Mouse (Mus musculus) kidney, adult 9 months (tissue): Measurements from ENCODE around the gene Sh3tc1.

Experiments
- DNase-seq: peaks from one replicate; pipeline ENCODE4 v3.0.0; 2022

The Sh3tc1 gene

GRCm38 (mm10) chr5:35676964-35677363, 62.8 kb downstream of the Sh3tc1 start:
- no peak for DNase-seq

GRCm38 (mm10) chr5:35674081-35674555, 65.7 kb downstream of the Sh3tc1 start:
- peak; percentile 97 for DNase-seq

DNA sequence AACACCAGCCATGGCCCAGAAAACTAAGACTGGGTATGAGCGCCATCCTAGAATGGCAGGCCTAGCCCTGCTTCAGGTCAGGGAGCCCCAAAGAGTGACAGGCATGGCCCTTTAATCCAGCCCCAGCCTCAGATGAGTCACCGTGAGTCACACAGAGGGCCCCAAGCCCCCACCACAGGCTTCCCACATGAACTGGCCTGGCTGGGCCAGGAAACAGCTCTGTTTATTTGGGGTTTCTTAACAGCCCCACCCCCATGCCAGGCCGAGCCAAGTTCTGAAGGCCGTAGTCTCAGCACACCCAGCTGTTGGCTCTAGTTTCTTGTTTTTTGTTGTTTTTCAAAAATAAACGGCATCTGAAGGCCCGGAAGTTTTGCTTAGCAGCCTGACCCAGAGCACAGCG, 66.7 kb downstream of the Sh3tc1 start:
- peak; percentile 86 for DNase-seq

DNA sequence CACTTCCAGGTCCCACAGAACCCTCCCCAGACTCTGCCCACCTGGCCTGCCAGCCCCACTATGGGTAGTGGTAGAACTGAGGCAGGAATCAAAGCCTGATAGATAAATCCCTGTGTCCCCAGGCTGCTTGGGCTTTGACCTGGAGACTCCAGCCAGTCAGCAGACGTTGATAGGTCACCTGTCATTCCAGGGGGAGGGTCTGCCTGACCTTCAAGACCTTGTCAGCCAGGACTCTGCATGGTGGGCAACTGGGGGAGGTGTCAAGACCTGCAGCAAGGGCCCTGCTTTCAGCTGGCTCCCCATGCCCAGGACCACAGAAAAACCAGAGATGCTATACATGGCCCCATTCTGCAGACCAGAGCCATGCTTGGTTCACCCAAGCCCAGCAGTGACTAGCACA, 67.2 kb downstream of the Sh3tc1 start:
- no peak for DNase-seq

GRCm38 (mm10) chr5:35671474-35671891, 68.3 kb downstream of the Sh3tc1 start:
- peak; percentile 69 for DNase-seq

GRCm38 (mm10) chr5:35670412-35670801, 69.4 kb downstream of the Sh3tc1 start:
- DNase-seq = no peak

- no peak for DNase-seq
These were observed 69.9 kb downstream of the Sh3tc1 start for GRCm38 (mm10) chr5:35669747-35670411.

DNA sequence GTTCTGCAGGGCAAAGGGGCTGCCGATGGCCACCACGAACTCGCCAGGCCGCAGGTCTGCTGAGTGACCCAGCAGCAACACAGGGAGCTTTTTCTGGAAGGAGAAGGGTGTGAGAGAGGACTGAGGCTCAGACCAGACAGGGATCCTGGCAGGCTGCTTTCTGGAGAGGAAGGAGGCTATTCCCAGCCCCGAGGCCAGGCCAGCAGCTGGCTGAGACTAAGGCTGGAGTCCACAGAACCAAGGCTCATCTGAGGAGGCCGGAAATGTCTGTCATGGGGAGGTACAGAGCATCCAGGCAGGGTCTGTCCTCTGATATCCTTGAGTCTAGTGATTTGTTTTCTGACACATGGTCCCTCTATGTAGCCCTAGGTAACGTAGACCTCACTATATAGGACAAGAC, 73.6 kb downstream of the Sh3tc1 start:
- no peak for DNase-seq

DNA sequence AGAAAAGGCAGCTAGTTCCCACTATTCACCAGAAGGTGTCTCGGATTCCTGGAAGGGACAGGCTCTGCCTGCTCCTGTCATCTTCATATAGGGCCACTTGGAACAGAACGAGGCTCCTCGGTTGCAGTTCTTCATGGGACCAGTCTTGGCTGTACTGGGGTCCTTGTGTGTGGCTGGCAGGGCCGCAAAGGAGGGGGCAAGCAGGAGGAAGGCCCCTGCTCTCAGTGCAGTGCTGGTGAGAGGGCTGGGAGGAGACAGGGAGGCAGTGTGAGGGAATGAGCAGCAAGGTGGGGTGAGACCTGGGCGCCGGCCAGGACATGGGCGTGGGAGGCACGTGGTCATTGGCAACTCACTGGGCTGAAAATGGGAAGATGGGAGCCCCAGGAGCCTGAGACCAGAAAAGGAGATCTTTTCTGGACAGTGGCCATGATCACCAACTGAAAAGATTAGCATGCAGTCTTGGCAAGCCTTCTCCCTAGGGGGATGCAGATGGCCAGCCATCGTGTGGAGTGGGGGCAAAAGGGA, 77.7 kb downstream of the Sh3tc1 start:
- no peak for DNase-seq

DNA sequence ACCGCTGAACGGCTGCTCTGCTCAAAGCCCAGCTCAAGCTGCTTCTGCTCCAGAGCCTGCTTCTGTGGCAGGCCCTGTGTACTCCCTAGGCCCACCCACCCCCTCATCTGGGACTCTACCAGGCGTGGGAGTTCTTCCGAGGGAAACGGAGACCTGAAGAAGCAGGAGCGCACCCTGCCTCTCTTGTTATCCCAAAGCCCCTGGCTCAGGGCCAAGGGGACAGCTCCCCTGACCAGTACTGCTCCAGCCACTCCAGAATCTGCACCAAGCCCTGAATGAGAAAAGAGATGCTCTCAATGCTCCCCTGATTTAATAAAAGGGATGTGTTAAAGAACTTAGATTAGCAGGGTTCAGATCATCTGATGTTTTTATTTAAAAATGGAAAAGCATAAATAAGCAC, 78.6 kb downstream of the Sh3tc1 start:
- no peak for DNase-seq

DNA sequence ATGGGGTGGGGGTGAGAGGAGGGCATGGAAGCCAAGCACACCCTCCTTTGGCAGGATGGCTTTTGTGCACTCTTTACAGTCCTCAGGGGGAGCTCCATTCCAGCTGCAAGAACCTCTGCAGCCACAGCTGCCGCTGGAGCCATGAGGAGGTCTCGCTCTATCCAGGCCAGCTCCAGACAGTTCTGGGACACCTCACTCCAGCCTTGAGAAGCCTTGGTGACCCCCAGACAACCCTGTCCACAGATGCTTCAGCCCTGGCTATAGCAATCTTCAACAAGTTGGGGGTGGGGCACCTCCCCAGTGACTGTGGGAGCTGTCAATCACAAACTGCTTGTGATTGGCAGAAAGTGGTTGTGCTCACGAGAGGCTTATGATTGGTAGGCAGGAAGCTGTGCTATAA, 80.3 kb downstream of the Sh3tc1 start:
- no peak for DNase-seq

DNA sequence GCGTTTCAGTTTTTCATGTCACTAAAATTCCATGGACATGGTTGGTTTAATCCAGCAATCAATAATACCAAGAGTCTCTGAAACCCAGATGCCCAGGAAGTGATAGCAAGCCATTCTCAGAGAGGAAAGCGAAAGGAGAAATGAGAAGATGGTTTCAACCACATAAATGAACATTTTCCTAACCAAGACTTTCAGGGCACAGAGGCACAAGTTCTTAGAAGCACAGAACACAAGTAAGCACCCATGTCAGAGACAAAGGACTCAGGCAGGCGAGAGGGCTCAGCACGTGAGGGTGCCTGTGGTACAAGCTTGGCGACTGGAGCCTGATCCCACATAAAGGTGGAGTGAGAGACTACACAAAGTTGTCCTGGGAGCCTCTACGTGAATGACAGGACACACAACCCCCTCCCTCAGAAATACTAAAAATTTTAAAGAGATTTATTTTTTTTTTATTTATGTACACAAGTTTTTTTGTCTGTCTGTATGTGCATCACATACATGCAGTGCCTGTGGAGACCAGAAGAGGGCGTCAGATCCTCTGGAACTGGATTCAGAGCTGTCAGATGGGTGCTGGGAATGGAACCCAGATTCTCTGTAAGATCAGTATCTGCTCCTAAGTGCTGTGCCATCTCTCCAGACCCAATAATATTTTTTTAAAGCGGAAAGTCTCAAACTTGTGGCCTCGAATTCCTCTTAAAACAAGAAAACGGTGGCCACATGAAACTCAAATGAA, 83.9 kb downstream of the Sh3tc1 start:
- no peak for DNase-seq

- peak; percentile 30 for DNase-seq
These were observed 85.9 kb downstream of the Sh3tc1 start for GRCm38 (mm10) chr5:35653743-35654395.

GRCm38 (mm10) chr5:35652872-35653271, 86.9 kb downstream of the Sh3tc1 start:
- no peak for DNase-seq

GRCm38 (mm10) chr5:35652319-35652718, 87.5 kb downstream of the Sh3tc1 start:
- no peak for DNase-seq

- DNase-seq = no peak
These were observed 91.6 kb downstream of the Sh3tc1 start for GRCm38 (mm10) chr5:35648230-35648629.

GRCm38 (mm10) chr5:35647562-35647961, 92.2 kb downstream of the Sh3tc1 start:
- no peak for DNase-seq
